Mouse (Mus musculus): Measurements from ENCODE around the gene Sft2d2. TPM values are rescaled to one million over a fixed set of nuclear protein-coding genes. Genes with fewer than 3 reads are reported as not detected.

Sft2d2 gene
- polyA plus RNA-seq, 1 experiment from 2014 or later: 14.0 TPM

GRCm38 (mm10) chr1:165186491-165186890 is 7.7 kb downstream of the Sft2d2 start:
- no peaks in the 10 kb centered on the region for H3K27me3 ChIP-seq (ENCODE audit: control insufficient read depth, insufficient read depth, low read length)
- DNase-seq (ENCODE audit: low spot score): no peak
- ATAC-seq (replicated peaks; ENCODE audit: low FRiP score): no peak
- H3K36me3 ChIP-seq (ENCODE audit: control insufficient read depth, insufficient read depth, low read length): no peaks in the 10 kb centered on the region
- no peak overlapping the region for H3K4me3 ChIP-seq (ENCODE audit: low read depth, low read length)
- WGBS: 83% methylated on average over 12 of the region's 12 CpGs
- H3K9ac ChIP-seq (ENCODE audit: low read length): no peak overlapping the region
- H3K4me1 ChIP-seq (replicated peaks; ENCODE audit: control insufficient read depth, insufficient read depth, low read length): peaks cover 2% of the 10 kb centered on the region; the same call in 1 of the 2 replicates
- H3K9me3 ChIP-seq (ENCODE audit: control insufficient read depth, low read length): no peaks in the 10 kb centered on the region
- no peak overlapping the region for H3K27ac ChIP-seq (ENCODE audit: low read depth, low read length)
- no peak overlapping the region for H3K4me2 ChIP-seq (ENCODE audit: low read depth, low read length, severe bottlenecking)

GRCm38 (mm10) chr1:165185116-165185515 is 9.1 kb downstream of the Sft2d2 start:
- no peak overlapping the region for H3K4me3 ChIP-seq (ENCODE audit: low read depth, low read length)
- no peak overlapping the region for H3K9ac ChIP-seq (ENCODE audit: low read length)
- DNase-seq (ENCODE audit: low spot score): peak; percentile 44
- no peaks in the 10 kb centered on the region for H3K27me3 ChIP-seq (ENCODE audit: control insufficient read depth, insufficient read depth, low read length)
- no peaks in the 10 kb centered on the region for H3K9me3 ChIP-seq (ENCODE audit: control insufficient read depth, low read length)
- 57% methylated on average over 7 of the region's 7 CpGs for WGBS
- ATAC-seq (replicated peaks; ENCODE audit: low FRiP score): no peak
- H3K36me3 ChIP-seq (ENCODE audit: control insufficient read depth, insufficient read depth, low read length): no peaks in the 10 kb centered on the region
- H3K4me2 ChIP-seq (ENCODE audit: low read depth, low read length, severe bottlenecking): no peak overlapping the region
- no peak overlapping the region for H3K27ac ChIP-seq (ENCODE audit: low read depth, low read length)
- H3K4me1 ChIP-seq (replicated peaks; ENCODE audit: control insufficient read depth, insufficient read depth, low read length): peaks cover 2% of the 10 kb centered on the region; the same call in 1 of the 2 replicates

- Histone ChIP-seq H3K27ac (ENCODE audit: low read depth, low read length) (no peak overlapping the region), H3K4me2 (ENCODE audit: low read depth, low read length, severe bottlenecking) (no peak overlapping the region), H3K27me3 (ENCODE audit: control insufficient read depth, insufficient read depth, low read length) (no peaks in the 10 kb centered on the region), H3K36me3 (ENCODE audit: control insufficient read depth, insufficient read depth, low read length) (no peaks in the 10 kb centered on the region), H3K9me3 (ENCODE audit: control insufficient read depth, low read length) (no peaks in the 10 kb centered on the region), H3K9ac (ENCODE audit: low read length) (no peak overlapping the region), H3K4me1 (replicated peaks; ENCODE audit: control insufficient read depth, insufficient read depth, low read length) (peaks cover 2% of the 10 kb centered on the region; the same call in 1 of the 2 replicates), H3K4me3 (ENCODE audit: low read depth, low read length) (no peak overlapping the region)
- ATAC-seq (replicated peaks; ENCODE audit: low FRiP score) (no peak), DNase-seq (ENCODE audit: low spot score) (no peak)
- WGBS: 91% methylated on average over 3 of the region's 3 CpGs
Observed at GRCm38 (mm10) chr1:165184178-165184577, 10.1 kb downstream of the Sft2d2 start.

GRCm38 (mm10) chr1:165183400-165183799 is 10.8 kb downstream of the Sft2d2 start:
- Histone ChIP-seq H3K9ac (ENCODE audit: low read length) (no peak overlapping the region), H3K4me3 (ENCODE audit: low read depth, low read length) (no peak overlapping the region), H3K27ac (ENCODE audit: low read depth, low read length) (no peak overlapping the region), H3K27me3 (ENCODE audit: control insufficient read depth, insufficient read depth, low read length) (no peaks in the 10 kb centered on the region), H3K4me1 (replicated peaks; ENCODE audit: control insufficient read depth, insufficient read depth, low read length) (peaks cover 2% of the 10 kb centered on the region; the same call in 1 of the 2 replicates), H3K36me3 (ENCODE audit: control insufficient read depth, insufficient read depth, low read length) (no peaks in the 10 kb centered on the region), H3K4me2 (ENCODE audit: low read depth, low read length, severe bottlenecking) (no peak overlapping the region), H3K9me3 (ENCODE audit: control insufficient read depth, low read length) (no peaks in the 10 kb centered on the region)
- WGBS: 89% methylated on average over 6 of the region's 6 CpGs
- ATAC-seq (replicated peaks; ENCODE audit: low FRiP score): no peak
- DNase-seq (ENCODE audit: low spot score): no peak

GRCm38 (mm10) chr1:165179321-165179720 is 14.9 kb downstream of the Sft2d2 start:
- no peak overlapping the region for H3K27ac ChIP-seq (ENCODE audit: low read depth, low read length)
- no peaks in the 10 kb centered on the region for H3K4me1 ChIP-seq (replicated peaks; ENCODE audit: control insufficient read depth, insufficient read depth, low read length)
- no peak overlapping the region for H3K4me3 ChIP-seq (ENCODE audit: low read depth, low read length)
- H3K27me3 ChIP-seq (ENCODE audit: control insufficient read depth, insufficient read depth, low read length): no peaks in the 10 kb centered on the region
- H3K9me3 ChIP-seq (ENCODE audit: control insufficient read depth, low read length): no peaks in the 10 kb centered on the region
- 84% methylated on average over 5 of the region's 5 CpGs for WGBS
- no peaks in the 10 kb centered on the region for H3K36me3 ChIP-seq (ENCODE audit: control insufficient read depth, insufficient read depth, low read length)
- H3K4me2 ChIP-seq (ENCODE audit: low read depth, low read length, severe bottlenecking): no peak overlapping the region
- H3K9ac ChIP-seq (ENCODE audit: low read length): no peak overlapping the region
- DNase-seq (ENCODE audit: low spot score): peak; percentile 41
- no peak for ATAC-seq (replicated peaks; ENCODE audit: low FRiP score)

- Histone ChIP-seq H3K9ac (ENCODE audit: low read length) (no peak overlapping the region), H3K4me3 (ENCODE audit: low read depth, low read length) (no peak overlapping the region), H3K27me3 (ENCODE audit: control insufficient read depth, insufficient read depth, low read length) (no peaks in the 10 kb centered on the region), H3K27ac (ENCODE audit: low read depth, low read length) (no peak overlapping the region), H3K4me2 (ENCODE audit: low read depth, low read length, severe bottlenecking) (no peak overlapping the region), H3K36me3 (ENCODE audit: control insufficient read depth, insufficient read depth, low read length) (no peaks in the 10 kb centered on the region), H3K4me1 (replicated peaks; ENCODE audit: control insufficient read depth, insufficient read depth, low read length) (no peaks in the 10 kb centered on the region), H3K9me3 (ENCODE audit: control insufficient read depth, low read length) (no peaks in the 10 kb centered on the region)
- peak; percentile 46 for DNase-seq (ENCODE audit: low spot score)
- 84% methylated on average over 6 of the region's 6 CpGs for WGBS
- ATAC-seq (replicated peaks; ENCODE audit: low FRiP score): no peak
Observed at GRCm38 (mm10) chr1:165178075-165178474, 16.2 kb downstream of the Sft2d2 start.

DNA sequence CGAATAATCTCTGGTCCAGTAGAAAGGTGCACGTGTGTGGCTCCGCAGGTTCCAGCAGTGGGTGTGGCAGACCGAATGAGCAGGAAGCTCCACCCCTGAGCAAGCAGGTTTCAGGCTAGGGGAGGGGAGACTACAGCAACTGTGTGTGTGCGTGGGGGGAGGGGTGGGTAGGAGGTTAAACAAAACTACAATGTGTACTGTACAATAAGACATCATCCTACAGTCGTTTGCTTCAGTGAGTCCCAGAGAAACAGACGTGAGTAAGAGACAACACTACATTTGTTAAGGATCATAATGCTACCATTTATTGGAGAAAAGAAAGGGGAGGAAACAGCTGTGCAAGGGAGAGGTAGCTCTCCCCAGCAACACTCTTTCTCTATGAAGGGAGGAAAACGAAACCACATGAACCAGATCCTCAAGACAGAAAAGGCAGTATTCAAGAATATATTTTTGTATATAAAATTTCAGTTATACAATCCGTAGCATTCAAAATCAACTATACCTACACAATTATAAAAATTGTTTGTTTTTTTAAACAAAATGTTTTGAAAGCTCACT is 20.1 kb downstream of the Sft2d2 start:
- Histone ChIP-seq H3K4me3 (ENCODE audit: low read depth, low read length) (no peak overlapping the region), H3K36me3 (ENCODE audit: control insufficient read depth, insufficient read depth, low read length) (no peaks in the 10 kb centered on the region), H3K4me2 (ENCODE audit: low read depth, low read length, severe bottlenecking) (no peak overlapping the region), H3K27ac (ENCODE audit: low read depth, low read length) (no peak overlapping the region), H3K27me3 (ENCODE audit: control insufficient read depth, insufficient read depth, low read length) (no peaks in the 10 kb centered on the region), H3K9ac (ENCODE audit: low read length) (no peak overlapping the region), H3K9me3 (ENCODE audit: control insufficient read depth, low read length) (no peaks in the 10 kb centered on the region), H3K4me1 (replicated peaks; ENCODE audit: control insufficient read depth, insufficient read depth, low read length) (no peaks in the 10 kb centered on the region)
- WGBS: 57% methylated on average over 6 of the region's 9 CpGs
- ATAC-seq (replicated peaks; ENCODE audit: low FRiP score): no peak
- DNase-seq (ENCODE audit: low spot score): no peak

DNA sequence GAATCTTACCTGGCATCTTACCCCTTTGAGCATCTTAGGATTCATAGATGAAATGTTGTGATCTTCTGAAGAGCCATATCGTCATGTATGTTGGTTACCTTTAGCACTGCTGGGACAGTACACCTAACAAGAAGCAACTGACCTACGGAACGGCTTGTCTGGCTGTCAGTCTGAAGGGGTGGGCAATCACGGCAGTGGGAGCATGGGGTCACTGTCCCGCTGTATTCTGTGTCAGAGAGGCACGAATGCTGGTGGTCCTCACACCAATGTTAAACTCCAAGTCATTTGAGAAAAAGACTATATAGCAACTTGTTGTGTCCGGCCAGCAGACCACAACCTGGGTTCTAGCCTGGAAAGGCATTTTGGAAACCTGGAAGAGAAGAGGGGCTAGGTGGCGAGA is 23.0 kb downstream of the Sft2d2 start:
- Histone ChIP-seq H3K4me1 (replicated peaks; ENCODE audit: control insufficient read depth, insufficient read depth, low read length) (no peaks in the 10 kb centered on the region), H3K9ac (ENCODE audit: low read length) (no peak overlapping the region), H3K27me3 (ENCODE audit: control insufficient read depth, insufficient read depth, low read length) (no peaks in the 10 kb centered on the region), H3K4me3 (ENCODE audit: low read depth, low read length) (no peak overlapping the region), H3K9me3 (ENCODE audit: control insufficient read depth, low read length) (no peaks in the 10 kb centered on the region), H3K4me2 (ENCODE audit: low read depth, low read length, severe bottlenecking) (no peak overlapping the region), H3K36me3 (ENCODE audit: control insufficient read depth, insufficient read depth, low read length) (no peaks in the 10 kb centered on the region), H3K27ac (ENCODE audit: low read depth, low read length) (no peak overlapping the region)
- peak; percentile 32 for DNase-seq (ENCODE audit: low spot score)
- ATAC-seq (replicated peaks; ENCODE audit: low FRiP score): no peak
- WGBS: 84% methylated on average over 7 of the region's 8 CpGs

GRCm38 (mm10) chr1:165170157-165170556 is 24.1 kb downstream of the Sft2d2 start:
- ATAC-seq (replicated peaks; ENCODE audit: low FRiP score): no peak

More at GRCm38 (mm10) chr1:165170157-165170556, 24.1 kb downstream of the Sft2d2 start:
- no peak overlapping the region for H3K27ac ChIP-seq (ENCODE audit: low read depth, low read length)
- no peak for DNase-seq (ENCODE audit: low spot score)
- no peak overlapping the region for H3K9ac ChIP-seq (ENCODE audit: low read length)
- no peaks in the 10 kb centered on the region for H3K4me1 ChIP-seq (replicated peaks; ENCODE audit: control insufficient read depth, insufficient read depth, low read length)
- no peak overlapping the region for H3K4me3 ChIP-seq (ENCODE audit: low read depth, low read length)
- H3K27me3 ChIP-seq (ENCODE audit: control insufficient read depth, insufficient read depth, low read length): no peaks in the 10 kb centered on the region
- no peaks in the 10 kb centered on the region for H3K36me3 ChIP-seq (ENCODE audit: control insufficient read depth, insufficient read depth, low read length)
- H3K4me2 ChIP-seq (ENCODE audit: low read depth, low read length, severe bottlenecking): no peak overlapping the region
- H3K9me3 ChIP-seq (ENCODE audit: control insufficient read depth, low read length): no peaks in the 10 kb centered on the region
- 85% methylated on average over 5 of the region's 5 CpGs for WGBS

Measured in forebrain, embryonic 11.5 days (tissue).